ENCODE assay signal across 27 mouse cellular contexts in genomic region chr3:134365948-134366347, GRCm38 (mm10).
DNase-seq lines count a peak whose midpoint lies in the region; ATAC-seq lines count a peak whose summit lies in the region.
"Had no signal": no experiment of that assay in that cellular context is flagged by ENCODE, and none has a peak within 500 bp of the region (broad histone marks: within the 10 kb centered on the region; RNA-seq: fewer than 3 reads in every experiment).

No protein-coding gene starts in this region.

- no peaks in the 10 kb centered on the region for H3K27me3 ChIP-seq in heart, embryonic 11.5 days (ENCODE audit: control insufficient read depth, insufficient read depth, low read length)
- H3K27me3 ChIP-seq in liver, embryonic 12.5 days (replicated peaks): no peaks in the 10 kb centered on the region
- H3K27me3 ChIP-seq in midbrain, embryonic 10.5 days (ENCODE audit: low read depth, poor library complexity, severe bottlenecking): no peaks in the 10 kb centered on the region
- H3K27me3 ChIP-seq: embryonic facial prominence, embryonic 15.5 days; forebrain, embryonic 12.5 days; heart, embryonic 12.5 days; kidney, embryonic 15.5 days; midbrain, embryonic 15.5 days had no signal

- ATAC-seq in heart, embryonic 11.5 days (replicated peaks; ENCODE audit: insufficient number of reproducible peaks, low FRiP score, low TSS enrichment): no peak
- ATAC-seq in liver, embryonic 12.5 days: peak; percentile 89
- peak; percentile 93 for ATAC-seq in megakaryocyte progenitor cell, adult 5-6 weeks (replicated peaks; ENCODE audit: poor library complexity)
- ATAC-seq: activated CD4-positive, CD25-positive, alpha-beta regulatory T cell, adult 4 months; CD4-positive, CD25-positive, alpha-beta regulatory T cell, adult 4 months; forebrain, postnatal 0 days; hindbrain, embryonic 16.5 days; midbrain, embryonic 15.5 days had no signal

- 58% methylated on average over 4 of the region's 4 CpGs for WGBS in heart, embryonic 11.5 days (ENCODE audit: insufficient replicate concordance)
- 23% methylated on average over 4 of the region's 4 CpGs for WGBS in liver, embryonic 12.5 days (ENCODE audit: insufficient replicate concordance)
- 80% methylated on average over 4 of the region's 4 CpGs for WGBS in midbrain, embryonic 10.5 days

- H3K36me3 ChIP-seq in heart, embryonic 11.5 days (ENCODE audit: control insufficient read depth, insufficient read depth, low read length): no peaks in the 10 kb centered on the region
- no peaks in the 10 kb centered on the region for H3K36me3 ChIP-seq in liver, embryonic 12.5 days
- H3K36me3 ChIP-seq in midbrain, embryonic 10.5 days: no peaks in the 10 kb centered on the region
- H3K36me3 ChIP-seq: embryonic facial prominence, embryonic 10.5 days; embryonic facial prominence, embryonic 15.5 days; forebrain, embryonic 12.5 days; heart, embryonic 12.5 days; kidney, embryonic 15.5 days; midbrain, embryonic 15.5 days had no signal

- no peaks in the 10 kb centered on the region for H3K4me1 ChIP-seq in heart, embryonic 11.5 days (ENCODE audit: control insufficient read depth, insufficient read depth, low read length)
- H3K4me1 ChIP-seq in liver, embryonic 12.5 days: peaks cover 8% of the 10 kb centered on the region; the same call in 1 of the 2 replicates
- peaks cover 11% of the 10 kb centered on the region for H3K4me1 ChIP-seq in midbrain, embryonic 10.5 days
- H3K4me1 ChIP-seq: embryonic facial prominence, embryonic 15.5 days; heart, embryonic 12.5 days; kidney, embryonic 15.5 days had no signal

- H3K27ac ChIP-seq in heart, embryonic 11.5 days (ENCODE audit: low read depth, low read length): no peak overlapping the region
- no peak overlapping the region for H3K27ac ChIP-seq in liver, embryonic 12.5 days
- H3K27ac ChIP-seq in midbrain, embryonic 10.5 days (replicated peaks): no peak overlapping the region
- H3K27ac ChIP-seq: embryonic facial prominence, embryonic 10.5 days; embryonic facial prominence, embryonic 15.5 days; forebrain, embryonic 12.5 days; kidney, embryonic 15.5 days; midbrain, embryonic 15.5 days had no signal

- H3K4me2 ChIP-seq in heart, embryonic 11.5 days: no peak overlapping the region
- H3K4me2 ChIP-seq in liver, embryonic 12.5 days: no peak overlapping the region
- H3K4me2 ChIP-seq: embryonic facial prominence, embryonic 15.5 days; forebrain, embryonic 12.5 days; heart, embryonic 12.5 days; kidney, embryonic 15.5 days; lung, embryonic 14.5 days; midbrain, embryonic 15.5 days had no signal

- H3K4me3 ChIP-seq in heart, embryonic 11.5 days (ENCODE audit: low read depth, low read length): no peak overlapping the region
- no peak overlapping the region for H3K4me3 ChIP-seq in liver, embryonic 12.5 days
- no peak overlapping the region for H3K4me3 ChIP-seq in midbrain, embryonic 10.5 days
- H3K4me3 ChIP-seq: embryonic facial prominence, embryonic 10.5 days; embryonic facial prominence, embryonic 15.5 days; forebrain, embryonic 12.5 days; heart, embryonic 12.5 days; kidney, embryonic 15.5 days; midbrain, embryonic 15.5 days had no signal

- peak; percentile 0 to 7 for DNase-seq in heart, adult 9 months (ENCODE audit: low spot score in 2 of 2)
- peak; percentile 1 for DNase-seq in c-Kit-positive CD71-positive TER-119-negative erythroid progenitor cells, embryonic 14.5 days (ENCODE audit: low read depth)
- no peak for DNase-seq in left cerebral cortex, adult 18-20 months (ENCODE audit: low spot score in 2 of 2)
- DNase-seq in midbrain, embryonic 10.5 days (ENCODE audit: low spot score): no peak
- no peak for DNase-seq in adrenal gland, postnatal 36 days
- DNase-seq: adrenal gland, adult 8-10 months; cerebellum, adult 11-12 months; cerebellum, postnatal 10 days; forebrain, postnatal 0 days; gastrocnemius, postnatal 10 days; kidney, adult 18-20 months; lung, embryonic 14.5 days; lung, postnatal 14 days; right cerebral cortex, postnatal 4 days; thymus, postnatal 4 days had no signal

- H3K9ac ChIP-seq in heart, embryonic 11.5 days (ENCODE audit: low read depth, low read length): no peak overlapping the region
- no peak overlapping the region for H3K9ac ChIP-seq in liver, embryonic 12.5 days
- H3K9ac ChIP-seq: embryonic facial prominence, embryonic 15.5 days; forebrain, embryonic 12.5 days; forebrain, postnatal 0 days; heart, embryonic 12.5 days; kidney, embryonic 15.5 days; lung, embryonic 14.5 days; midbrain, embryonic 15.5 days had no signal

- no peaks in the 10 kb centered on the region for H3K9me3 ChIP-seq in heart, embryonic 11.5 days (replicated peaks; ENCODE audit: control insufficient read depth, low read length)
- H3K9me3 ChIP-seq in liver, embryonic 12.5 days (replicated peaks): no peaks in the 10 kb centered on the region
- no peaks in the 10 kb centered on the region for H3K9me3 ChIP-seq in midbrain, embryonic 10.5 days (replicated peaks)
- H3K9me3 ChIP-seq: embryonic facial prominence, embryonic 10.5 days; embryonic facial prominence, embryonic 15.5 days; forebrain, embryonic 12.5 days; heart, embryonic 12.5 days; kidney, embryonic 15.5 days; midbrain, embryonic 15.5 days had no signal

Comparison
In these comparisons a context has a peak if more than half of its experiments do, and no peak if none do; other contexts are left out.
1. DNase-seq: peak in heart, adult 9 months (2 of 2) and c-Kit-positive CD71-positive TER-119-negative erythroid progenitor cells, embryonic 14.5 days (single experiment); none in left cerebral cortex, adult 18-20 months (0 of 2), midbrain, embryonic 10.5 days (single experiment) and adrenal gland, postnatal 36 days (0 of 2).